Mouse (Mus musculus): ENCODE measurements around the gene Crk. TPM values are rescaled to one million over a fixed set of nuclear protein-coding genes. Genes with fewer than 3 reads are reported as not detected.
"Not testable (repeated sequence)": the region's sequence is repeated elsewhere in the genome, so short reads cannot be mapped to it uniquely, and the experiment has no call there.

The Crk gene
- total RNA-seq, 2 experiments from 2014 or later = 125 to 137 TPM

GRCm38 (mm10) chr11:75677881-75678746 lies 945 bp upstream of the Crk start:
- intact Hi-C loops (cut with DNase I) = loop anchor here (2.0 kb wide), 1 partner anchor 55 kb away; the partner anchor contains the start of gene Ywhae
- DNase-seq (ENCODE audit: low spot score in 2 of 2) = no peak

- peak; percentile 46 to 65 for DNase-seq (ENCODE audit: low spot score in 2 of 2)
- intact Hi-C loops (cut with DNase I) = loop anchor here (1.0 to 2.0 kb wide), 2 partner anchors 48 to 53 kb away; partner anchors contain the start of gene Ywhae
Observed at GRCm38 (mm10) chr11:75679439-75680171, 546 bp downstream of the Crk start.

GRCm38 (mm10) chr11:75684462-75684861 lies 5.4 kb downstream of the Crk start:
- intact Hi-C loops (cut with DNase I) = no loop called here
- no peak for DNase-seq (ENCODE audit: low spot score in 2 of 2)

GRCm38 (mm10) chr11:75684956-75685355 lies 5.9 kb downstream of the Crk start:
- no peak for DNase-seq (ENCODE audit: low spot score in 2 of 2)
- intact Hi-C loops (cut with DNase I) = no loop called here

- no peak for DNase-seq (ENCODE audit: low spot score in 2 of 2)
- intact Hi-C loops (cut with DNase I) = no loop called here
Observed at GRCm38 (mm10) chr11:75687343-75687993, 8.4 kb downstream of the Crk start.

GRCm38 (mm10) chr11:75688132-75688531 lies 9.1 kb downstream of the Crk start:
- DNase-seq (ENCODE audit: low spot score in 2 of 2) = no peak
- intact Hi-C loops (cut with DNase I) = no loop called here

- intact Hi-C loops (cut with DNase I) = no loop called here
- DNase-seq (ENCODE audit: low spot score in 2 of 2) = no peak
Observed at GRCm38 (mm10) chr11:75689977-75690376, 10.9 kb downstream of the Crk start.

GRCm38 (mm10) chr11:75691047-75691446 lies 12.0 kb downstream of the Crk start:
- intact Hi-C loops (cut with DNase I) = no loop called here
- no peak for DNase-seq (ENCODE audit: low spot score in 2 of 2)

- no peak for DNase-seq (ENCODE audit: low spot score in 2 of 2)
- intact Hi-C loops (cut with DNase I) = no loop called here
Observed at GRCm38 (mm10) chr11:75693570-75693969, 14.5 kb downstream of the Crk start.

- not testable (repeated sequence) for DNase-seq (ENCODE audit: low spot score in 2 of 2)
Observed at GRCm38 (mm10) chr11:75697464-75697863, 18.4 kb downstream of the Crk start.

GRCm38 (mm10) chr11:75700557-75700956 lies 21.5 kb downstream of the Crk start:
- DNase-seq (ENCODE audit: low spot score in 2 of 2) = no peak
- intact Hi-C loops (cut with DNase I) = no loop called here

More at GRCm38 (mm10) chr11:75697464-75697863, 18.4 kb downstream of the Crk start:
- intact Hi-C loops (cut with DNase I) = not testable (repeated sequence)

- DNase-seq (ENCODE audit: low spot score in 2 of 2) = no peak
- intact Hi-C loops (cut with DNase I) = no loop called here
Observed at GRCm38 (mm10) chr11:75702761-75703160, 23.7 kb downstream of the Crk start.

- intact Hi-C loops (cut with DNase I) = no loop called here
- peak in 1 of 2 experiments; percentile 43 for DNase-seq (ENCODE audit: low spot score in 2 of 2)
Observed at GRCm38 (mm10) chr11:75703748-75704147, 24.7 kb downstream of the Crk start.

- intact Hi-C loops (cut with DNase I) = no loop called here
- no peak for DNase-seq (ENCODE audit: low spot score in 2 of 2)
Observed at GRCm38 (mm10) chr11:75713949-75714348, 34.9 kb downstream of the Crk start.

GRCm38 (mm10) chr11:75715556-75715955 lies 36.5 kb downstream of the Crk start:
- intact Hi-C loops (cut with DNase I) = no loop called here
- DNase-seq (ENCODE audit: low spot score in 2 of 2) = no peak

- no peak for DNase-seq (ENCODE audit: low spot score in 2 of 2)
- intact Hi-C loops (cut with DNase I) = no loop called here
Observed at GRCm38 (mm10) chr11:75716661-75717325, 37.7 kb downstream of the Crk start.

GRCm38 (mm10) chr11:75722339-75722738 lies 43.3 kb downstream of the Crk start:
- intact Hi-C loops (cut with DNase I) = no loop called here
- no peak for DNase-seq (ENCODE audit: low spot score in 2 of 2)

GRCm38 (mm10) chr11:75727168-75727567 lies 48.1 kb downstream of the Crk start:
- intact Hi-C loops (cut with DNase I) = no loop called here
- DNase-seq (ENCODE audit: low spot score in 2 of 2) = no peak

GRCm38 (mm10) chr11:75727659-75728058 lies 48.6 kb downstream of the Crk start:
- DNase-seq (ENCODE audit: low spot score in 2 of 2); intact Hi-C loops (cut with DNase I): not testable (repeated sequence)

Data from left cerebral cortex, postnatal 25 days (tissue).